Mouse (Mus musculus): ENCODE data around the gene Gm5460.

DNA sequence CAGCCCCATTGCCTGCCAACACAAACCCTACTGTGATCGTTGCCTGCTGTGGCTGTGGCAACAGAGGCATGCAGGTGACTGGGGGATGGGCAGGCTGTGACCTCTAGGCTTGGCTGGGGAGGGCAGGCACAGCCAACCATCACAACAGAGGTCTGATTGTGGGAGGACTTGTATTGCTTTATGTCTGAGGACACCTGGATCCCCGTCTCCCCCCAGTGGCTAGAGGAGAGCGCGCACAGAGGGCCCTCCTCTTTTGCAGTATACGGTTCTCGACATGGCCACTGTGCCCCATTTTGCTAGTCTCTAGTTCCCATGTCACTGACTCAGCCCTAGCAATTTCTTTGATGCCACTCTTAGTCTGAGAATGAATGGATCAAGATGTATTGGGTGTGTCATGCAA is 55.1 kb downstream of the Gm5460 start:
- TF ChIP-seq CTCF (IDR thresholded peaks at IDR 0.05; ENCODE audit: low read depth): peak; percentile 29
- TF ChIP-seq EP300 (IDR thresholded peaks at IDR 0.05; ENCODE audit: low read depth): no peak

All from heart, postnatal 0 days (tissue).